Mouse (Mus musculus): Measurements from ENCODE around the gene Arl4d. TPM values are rescaled to one million over a fixed set of nuclear protein-coding genes. Genes with fewer than 3 reads are reported as not detected.

The Arl4d gene
- polyA plus RNA-seq, 1 experiment from 2014 or later = 10.0 TPM

DNA sequence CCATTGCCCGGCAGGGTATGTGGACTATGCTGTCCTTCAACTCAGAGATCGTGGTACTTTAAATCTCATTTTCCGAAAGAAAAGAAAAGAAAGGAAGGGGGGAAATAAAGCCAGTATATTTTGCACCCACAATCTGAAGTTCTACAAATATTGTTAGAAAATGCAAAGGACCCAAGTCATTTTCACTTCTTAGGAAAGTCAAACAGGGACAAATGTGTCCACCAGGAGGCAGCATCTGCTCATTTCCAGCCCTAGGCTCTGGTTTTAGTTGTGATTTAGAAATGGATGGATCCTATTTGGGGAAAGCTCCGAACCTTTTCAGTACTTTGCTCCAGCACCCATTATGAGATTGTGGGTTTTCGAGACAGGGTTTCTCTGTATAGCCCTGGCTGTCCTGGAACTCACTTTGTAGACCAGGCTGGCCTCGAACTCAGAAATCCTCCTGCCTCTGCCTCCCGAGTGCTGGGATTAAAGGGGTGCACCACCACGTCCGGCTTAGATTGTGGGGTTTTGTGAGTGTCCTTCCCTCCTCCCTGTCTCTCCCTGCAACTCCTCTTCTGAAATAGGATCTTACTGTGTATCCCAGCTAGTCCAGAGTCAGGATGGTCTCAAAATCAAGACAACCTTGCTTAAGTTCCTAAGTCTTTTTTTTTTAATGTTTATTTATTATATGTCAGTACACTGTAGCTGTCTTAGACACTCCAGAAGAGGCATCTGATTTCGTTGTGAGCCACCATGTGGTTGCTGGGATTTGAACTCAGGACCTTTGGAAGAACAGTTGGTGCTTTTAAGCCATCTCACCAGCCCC is 6.4 kb upstream of the Arl4d start:
- H3K4me1 ChIP-seq (replicated peaks; ENCODE audit: control insufficient read depth, insufficient read depth) = no peaks in the 10 kb centered on the region
- H3K4me2 ChIP-seq (replicated peaks; ENCODE audit: low read depth) = no peak overlapping the region
- 31% methylated on average over 10 of the region's 10 CpGs for WGBS
- no peaks in the 10 kb centered on the region for H3K9me3 ChIP-seq (ENCODE audit: control insufficient read depth, low read length)
- TF ChIP-seq CTCF (IDR thresholded peaks at IDR 0.05; ENCODE audit: low read depth) (peak; percentile 92), EP300 (optimal IDR thresholded peaks at IDR 0.05) (peak; percentile 2)
- H3K27ac ChIP-seq (replicated peaks) = peak overlapping the region; percentile 61; the same call in 1 of the 2 replicates
- ATAC-seq (ENCODE audit: low FRiP score, low TSS enrichment) (peak; percentile 41), DNase-seq (ENCODE audit: low spot score) (peak; percentile 79)
- no peak overlapping the region for H3K9ac ChIP-seq (ENCODE audit: low read length)
- no peaks in the 10 kb centered on the region for H3K27me3 ChIP-seq (ENCODE audit: control insufficient read depth, insufficient read depth, low read length)
- H3K36me3 ChIP-seq (ENCODE audit: control insufficient read depth, insufficient read depth, low read length) = no peaks in the 10 kb centered on the region
- no peak overlapping the region for H3K4me3 ChIP-seq (ENCODE audit: low read depth, low read length)

DNA sequence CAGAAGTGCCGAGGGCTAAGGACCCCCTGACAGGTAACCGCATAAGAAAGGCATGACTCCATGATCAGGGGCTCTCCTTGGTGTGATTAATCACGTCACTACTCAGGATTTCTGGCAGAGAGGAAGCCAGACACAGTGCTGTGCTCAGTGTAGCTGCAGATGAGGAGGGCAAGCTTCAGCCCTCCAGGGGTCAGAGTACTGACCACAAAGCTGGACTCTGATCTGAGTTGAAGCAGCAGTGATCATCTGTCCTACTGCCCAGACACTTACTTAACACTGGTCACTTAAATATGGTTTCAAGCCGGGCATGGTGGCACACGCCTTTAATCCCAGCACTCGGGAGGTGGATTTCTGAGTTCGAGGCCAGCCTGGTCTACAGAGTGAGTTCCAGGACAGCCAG is 4.2 kb upstream of the Arl4d start:
- Histone ChIP-seq H3K4me1 (replicated peaks; ENCODE audit: control insufficient read depth, insufficient read depth) (no peaks in the 10 kb centered on the region), H3K4me2 (replicated peaks; ENCODE audit: low read depth) (no peak overlapping the region), H3K36me3 (ENCODE audit: control insufficient read depth, insufficient read depth, low read length) (no peaks in the 10 kb centered on the region), H3K4me3 (ENCODE audit: low read depth, low read length) (no peak overlapping the region), H3K27ac (replicated peaks) (no peak overlapping the region), H3K27me3 (ENCODE audit: control insufficient read depth, insufficient read depth, low read length) (no peaks in the 10 kb centered on the region), H3K9me3 (ENCODE audit: control insufficient read depth, low read length) (no peaks in the 10 kb centered on the region), H3K9ac (ENCODE audit: low read length) (no peak overlapping the region)
- DNase-seq (ENCODE audit: low spot score) = no peak
- no peak for TF ChIP-seq EP300 (optimal IDR thresholded peaks at IDR 0.05)
- ATAC-seq (ENCODE audit: low FRiP score, low TSS enrichment) = no peak
- WGBS = 72% methylated on average over 7 of the region's 7 CpGs

DNA sequence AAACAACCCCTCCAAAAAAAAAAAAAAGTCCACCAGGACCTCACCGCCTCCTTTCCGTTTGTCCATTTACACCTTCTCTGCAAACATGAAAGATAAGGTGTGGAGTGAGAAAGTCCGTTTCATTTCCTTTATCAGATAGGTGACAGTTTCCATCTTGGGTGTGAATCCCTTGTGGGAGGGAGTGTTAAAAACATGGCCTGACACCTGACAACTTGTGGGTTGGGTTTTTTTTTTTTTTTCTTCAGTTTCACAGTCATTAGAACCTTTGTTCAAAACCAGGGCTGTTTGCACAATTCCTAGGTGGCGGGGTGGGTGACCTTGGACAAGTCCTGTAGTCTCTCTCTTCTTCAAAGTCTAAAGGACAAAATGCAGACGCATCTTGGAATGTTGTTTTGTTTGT is 3.6 kb upstream of the Arl4d start:
- TF ChIP-seq CTCF (IDR thresholded peaks at IDR 0.05; ENCODE audit: low read depth) (no peak), EP300 (optimal IDR thresholded peaks at IDR 0.05) (no peak)
- Histone ChIP-seq H3K27me3 (ENCODE audit: control insufficient read depth, insufficient read depth, low read length) (no peaks in the 10 kb centered on the region), H3K9me3 (ENCODE audit: control insufficient read depth, low read length) (no peaks in the 10 kb centered on the region), H3K4me1 (replicated peaks; ENCODE audit: control insufficient read depth, insufficient read depth) (no peaks in the 10 kb centered on the region), H3K4me2 (replicated peaks; ENCODE audit: low read depth) (no peak overlapping the region), H3K9ac (ENCODE audit: low read length) (no peak overlapping the region), H3K36me3 (ENCODE audit: control insufficient read depth, insufficient read depth, low read length) (no peaks in the 10 kb centered on the region), H3K4me3 (ENCODE audit: low read depth, low read length) (no peak overlapping the region), H3K27ac (replicated peaks) (no peak overlapping the region)
- ATAC-seq (ENCODE audit: low FRiP score, low TSS enrichment) (no peak), DNase-seq (ENCODE audit: low spot score) (no peak)
- WGBS = 29% methylated on average over 5 of the region's 5 CpGs

GRCm38 (mm10) chr11:101663229-101664027 is 1.9 kb upstream of the Arl4d start:
- Histone ChIP-seq H3K27me3 (ENCODE audit: control insufficient read depth, insufficient read depth, low read length) (no peaks in the 10 kb centered on the region), H3K27ac (replicated peaks) (no peak overlapping the region), H3K4me2 (replicated peaks; ENCODE audit: low read depth) (no peak overlapping the region), H3K4me3 (ENCODE audit: low read depth, low read length) (no peak overlapping the region), H3K4me1 (replicated peaks; ENCODE audit: control insufficient read depth, insufficient read depth) (no peaks in the 10 kb centered on the region), H3K9me3 (ENCODE audit: control insufficient read depth, low read length) (no peaks in the 10 kb centered on the region), H3K9ac (ENCODE audit: low read length) (no peak overlapping the region), H3K36me3 (ENCODE audit: control insufficient read depth, insufficient read depth, low read length) (no peaks in the 10 kb centered on the region)
- 45% methylated on average over 11 of the region's 11 CpGs for WGBS
- TF ChIP-seq EP300 (optimal IDR thresholded peaks at IDR 0.05) (no peak), CTCF (IDR thresholded peaks at IDR 0.05; ENCODE audit: low read depth) (no peak)
- no peak for ATAC-seq (ENCODE audit: low FRiP score, low TSS enrichment)
- DNase-seq (ENCODE audit: low spot score) = no peak

GRCm38 (mm10) chr11:101665636-101665992 is 273 bp downstream of the Arl4d start:
- ATAC-seq (ENCODE audit: low FRiP score, low TSS enrichment) = peak; percentile 63; the same call in 1 of the 2 replicates

More at GRCm38 (mm10) chr11:101665636-101665992, 273 bp downstream of the Arl4d start:
- no peak for DNase-seq (ENCODE audit: low spot score)
- under 1% methylated on average over 23 of the region's 24 CpGs for WGBS
- peak overlapping the region; percentile 86 for H3K27ac ChIP-seq (replicated peaks)
- no peak for TF ChIP-seq CTCF (IDR thresholded peaks at IDR 0.05; ENCODE audit: low read depth)
- no peak for TF ChIP-seq EP300 (optimal IDR thresholded peaks at IDR 0.05)
- H3K4me3 ChIP-seq (ENCODE audit: low read depth, low read length) = peak overlapping the region; percentile 64
- peaks cover 3% of the 10 kb centered on the region; the same call in 1 of the 2 replicates for H3K4me1 ChIP-seq (replicated peaks; ENCODE audit: control insufficient read depth, insufficient read depth)
- H3K27me3 ChIP-seq (ENCODE audit: control insufficient read depth, insufficient read depth, low read length) = no peaks in the 10 kb centered on the region
- no peaks in the 10 kb centered on the region for H3K36me3 ChIP-seq (ENCODE audit: control insufficient read depth, insufficient read depth, low read length)
- peak overlapping the region; percentile 87 for H3K4me2 ChIP-seq (replicated peaks; ENCODE audit: low read depth)
- no peaks in the 10 kb centered on the region for H3K9me3 ChIP-seq (ENCODE audit: control insufficient read depth, low read length)
- H3K9ac ChIP-seq (ENCODE audit: low read length) = peak overlapping the region; percentile 68

Data from stomach, postnatal 0 days (tissue).